Mouse (Mus musculus) MEL (cell line): ENCODE measurements at regions not wholly inside any gene's neighbourhood (a gene's known extent, or its start where the extent isn't known, plus 50 kb on each side); places are given as distances from the start of the nearest gene placed in this dataset.

ENCODE experiments used
- CHD2 ChIP-seq: IDR thresholded peaks from 2 replicates; pipeline ENCODE4 v1.6.1; 2011; ENCODE audit warnings: low read length, improper control_type of control experiment
- CTCF ChIP-seq, 3 experiments: IDR thresholded peaks in 2 of 3; conservative IDR thresholded peaks in 1 of 3; 2 replicates each; pipeline ENCODE4 v1.5.1; 2011 to 2012; ENCODE audit warnings: low read length in 3 of 3, low read depth in 2 of 3, mild to moderate bottlenecking in 2 of 3, improper control_type of control experiment in 1 of 3, inconsistent platforms in 1 of 3, mixed read lengths in 1 of 3, moderate library complexity in 1 of 3; ENCODE audit not compliant: control insufficient read depth in 1 of 3, insufficient read depth in 1 of 3, poor library complexity in 1 of 3, severe bottlenecking in 1 of 3
- ELF1 ChIP-seq: IDR thresholded peaks from 2 replicates; pipeline ENCODE4 v1.6.1; 2014; ENCODE audit warnings: low read depth, mild to moderate bottlenecking, inconsistent platforms, low read length, improper control_type of control experiment, moderate library complexity
- EP300 ChIP-seq, 2 experiments: IDR thresholded peaks; 2 replicates each; pipeline ENCODE4 v1.6.1; 2011; ENCODE audit warnings: improper control_type of control experiment in 2 of 2, low read length in 2 of 2, low read depth in 1 of 2, mild to moderate bottlenecking in 1 of 2
- JUND ChIP-seq: IDR thresholded peaks from 2 replicates; pipeline ENCODE4 v1.6.1; 2011; ENCODE audit warnings: low read depth, mild to moderate bottlenecking, improper control_type of control experiment, low read length
- MYB ChIP-seq: IDR thresholded peaks from 2 replicates; pipeline ENCODE4 v1.6.1; 2011; ENCODE audit warnings: mild to moderate bottlenecking, low read depth, low read length, improper control_type of control experiment
- POLR2A ChIP-seq, 2 experiments: IDR thresholded peaks; 2 replicates each; pipeline ENCODE4 v1.6.1; 2011 to 2012; ENCODE audit warnings: low read length in 2 of 2, mild to moderate bottlenecking in 2 of 2, control low read depth in 1 of 2, improper control_type of control experiment in 1 of 2, low read depth in 1 of 2, moderate library complexity in 1 of 2; ENCODE audit not compliant: control insufficient read depth in 1 of 2, insufficient read depth in 1 of 2, poor library complexity in 1 of 2
- POLR2AphosphoS2 ChIP-seq: IDR thresholded peaks from 2 replicates; pipeline ENCODE4 v1.6.1; 2011; ENCODE audit warnings: low read length, improper control_type of control experiment
- SIN3A ChIP-seq: IDR thresholded peaks from 2 replicates; pipeline ENCODE4 v1.6.1; 2012; ENCODE audit warnings: low read length, improper control_type of control experiment, inconsistent platforms
- SMC3 ChIP-seq: IDR thresholded peaks from 2 replicates; pipeline ENCODE4 v1.6.1; 2011; ENCODE audit warnings: low read depth, low read length, improper control_type of control experiment
- USF1 ChIP-seq: IDR thresholded peaks from 2 replicates; pipeline ENCODE4 v1.6.1; 2014; ENCODE audit warnings: low read depth, mild to moderate bottlenecking, inconsistent platforms, low read length, improper control_type of control experiment, moderate library complexity

DNA sequence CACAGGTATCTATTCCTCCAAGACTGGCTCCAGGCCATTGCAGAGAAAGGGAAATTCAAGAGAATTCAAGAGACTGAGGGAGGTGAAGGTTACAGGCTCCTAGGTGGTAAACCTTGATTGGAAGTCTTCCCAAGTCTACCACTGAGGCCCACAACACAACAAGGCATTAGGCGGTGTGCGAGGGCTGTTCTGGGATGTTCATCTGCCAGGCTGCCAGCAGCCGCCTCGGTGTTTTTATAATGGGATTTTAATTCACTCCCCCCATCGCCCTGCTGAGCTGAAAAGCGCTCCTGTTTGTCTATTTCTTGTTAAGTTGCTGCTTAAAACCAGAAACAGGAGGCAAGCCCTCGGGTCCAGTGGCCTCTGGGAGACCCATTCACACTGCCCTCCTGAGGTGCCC is 133.9 kb upstream of the Rpl38 start:
- no peak for TF ChIP-seq POLR2AphosphoS2
- TF ChIP-seq SIN3A: no peak
- no peak for TF ChIP-seq USF1
- TF ChIP-seq CTCF (IDR thresholded peaks at IDR 0.05 in 2 of 3, conservative IDR thresholded peaks at IDR 0.05 in 1 of 3; ENCODE audit: control insufficient read depth in 1 of 3, insufficient read depth in 1 of 3, low read depth in 2 of 3, low read length in 3 of 3, poor library complexity in 1 of 3, severe bottlenecking in 1 of 3): no peak
- no peak for TF ChIP-seq ELF1
- TF ChIP-seq EP300 (IDR thresholded peaks at IDR 0.05; ENCODE audit: low read depth in 1 of 2, low read length in 2 of 2): no peak
- TF ChIP-seq CHD2: no peak
- no peak for TF ChIP-seq POLR2A (IDR thresholded peaks at IDR 0.05; ENCODE audit: control insufficient read depth in 1 of 2, insufficient read depth in 1 of 2, low read depth in 1 of 2, low read length in 2 of 2, poor library complexity in 1 of 2)
- TF ChIP-seq SMC3: no peak
- no peak for TF ChIP-seq MYB
- TF ChIP-seq JUND: no peak
